Mouse (Mus musculus) kidney, adult 18-20 months (tissue): ENCODE measurements at regions not wholly inside any gene's neighbourhood (a gene's known extent, or its start where the extent isn't known, plus 50 kb on each side); places are given as distances from the start of the nearest gene placed in this dataset.

Source experiments
- DNase-seq: peaks from one replicate; pipeline ENCODE4 v3.0.0; 2021

DNA sequence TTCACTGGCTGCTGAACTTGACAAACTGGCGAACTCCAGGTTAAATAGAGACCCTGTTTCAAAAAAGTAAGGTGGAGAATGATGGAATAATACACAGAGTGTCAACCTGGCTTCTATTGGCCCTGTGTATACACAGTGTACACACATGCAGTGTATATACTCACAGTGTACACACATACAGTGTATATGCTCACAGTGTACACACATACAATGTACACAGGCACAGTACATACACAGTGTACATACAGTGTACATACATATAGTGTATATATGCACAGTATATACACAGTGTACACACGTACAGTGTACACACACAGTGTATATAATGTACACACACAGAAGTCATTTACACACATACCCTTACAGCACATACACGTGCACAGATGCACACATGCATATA is 52.4 kb upstream of the Aldh1b1 start:
- no peak for DNase-seq

- DNase-seq: no peak
Observed at GRCm38 (mm10) chr4:45745746-45746145, 53.1 kb upstream of the Aldh1b1 start.

DNA sequence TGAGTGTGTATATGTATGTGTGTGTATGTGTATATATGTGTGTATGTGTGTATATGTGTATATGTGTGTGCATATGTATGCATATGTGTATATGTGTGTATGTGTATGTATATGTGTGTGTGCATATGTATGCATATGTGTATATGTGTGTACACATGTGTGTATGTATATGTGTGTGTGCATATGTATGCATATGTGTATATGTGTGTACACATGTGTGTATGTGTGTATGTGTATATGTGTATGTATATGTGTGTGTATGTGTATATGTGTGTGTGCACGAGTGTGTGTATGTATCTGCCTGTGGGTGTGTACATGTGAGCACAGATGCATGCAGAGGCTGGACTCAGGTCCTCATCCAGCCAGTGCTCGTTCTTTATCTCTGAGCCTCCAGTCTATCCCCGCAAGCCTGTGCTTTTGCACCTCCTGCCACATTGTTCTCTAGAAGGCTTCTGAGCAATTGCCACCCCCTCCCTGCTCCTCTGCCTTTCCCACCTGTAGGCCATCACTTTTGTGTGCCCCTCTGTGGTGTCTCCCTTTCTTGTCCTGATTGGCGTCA is 53.9 kb upstream of the Aldh1b1 start:
- DNase-seq: no peak

GRCm38 (mm10) chr4:45740779-45741365 is 58.0 kb upstream of the Aldh1b1 start:
- no peak for DNase-seq

GRCm38 (mm10) chr4:45740319-45740718 is 58.5 kb upstream of the Aldh1b1 start:
- DNase-seq: no peak

- DNase-seq: no peak
Observed at GRCm38 (mm10) chr4:45739696-45740095, 59.1 kb upstream of the Aldh1b1 start.

DNA sequence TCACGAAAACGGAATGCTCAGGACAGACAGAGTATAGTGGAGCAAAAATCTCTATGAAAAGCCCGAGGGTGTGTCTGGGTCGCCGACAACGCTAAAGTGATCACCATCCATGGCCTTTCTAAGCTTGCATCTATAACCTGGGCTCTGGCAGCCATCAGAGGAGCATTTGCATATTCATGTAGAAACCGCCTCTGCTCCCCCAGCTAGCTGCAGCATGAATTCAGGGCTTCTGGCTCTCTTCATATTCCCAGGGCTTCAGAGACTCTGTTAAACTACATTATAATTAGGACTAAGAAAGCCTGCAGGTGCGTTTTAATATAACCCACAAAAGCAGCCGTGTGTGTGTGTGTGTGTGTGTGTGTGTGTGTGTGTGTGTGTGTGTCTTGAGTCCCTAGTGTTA is 59.7 kb upstream of the Aldh1b1 start:
- DNase-seq: no peak

DNA sequence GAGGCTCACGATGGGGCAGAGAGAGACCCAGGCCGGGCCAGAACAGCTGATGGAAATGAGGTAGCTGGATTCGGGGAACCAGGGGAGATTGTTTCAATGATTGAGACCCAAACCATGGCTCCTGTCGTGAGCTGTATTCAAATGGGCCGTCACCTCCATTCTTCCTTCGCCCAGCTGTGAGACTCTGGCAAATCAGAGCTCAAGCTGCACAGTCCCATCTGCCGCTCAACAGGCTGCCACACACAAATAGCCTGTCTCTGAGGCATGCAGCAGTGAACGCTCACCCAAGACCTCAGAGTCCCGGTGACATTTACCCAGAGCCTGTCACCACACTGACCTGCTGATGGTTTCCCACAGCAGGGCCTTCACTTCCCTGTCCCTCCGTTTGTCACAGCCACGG is 60.1 kb upstream of the Aldh1b1 start:
- no peak for DNase-seq

- DNase-seq: no peak
Observed at GRCm38 (mm10) chr4:45736215-45736815, 62.5 kb upstream of the Aldh1b1 start.

GRCm38 (mm10) chr4:45734011-45734410 is 64.8 kb upstream of the Aldh1b1 start:
- DNase-seq: no peak

- DNase-seq: no peak
Observed at GRCm38 (mm10) chr4:45730862-45731831, 67.7 kb upstream of the Aldh1b1 start.

DNA sequence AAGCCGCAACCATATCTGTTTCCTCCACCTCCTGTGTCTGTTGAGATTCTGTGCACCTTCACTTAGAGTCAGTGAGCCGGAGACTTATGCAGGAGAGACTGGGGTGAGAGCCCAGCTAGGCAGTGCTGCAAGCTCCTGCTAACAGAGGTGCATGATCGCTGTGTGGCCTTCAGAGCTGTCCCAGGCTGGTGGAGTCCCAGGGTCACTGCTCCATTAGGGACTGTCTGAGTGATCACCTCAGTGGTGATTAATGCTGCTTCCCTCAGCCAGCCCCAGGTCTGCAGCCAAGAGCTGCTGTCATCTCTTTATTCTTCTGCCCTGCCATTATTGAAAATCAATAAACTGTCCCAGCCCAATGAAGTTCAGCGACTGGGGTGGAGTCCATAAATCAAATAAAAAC is 69.0 kb upstream of the Aldh1b1 start:
- DNase-seq: no peak

GRCm38 (mm10) chr4:45728825-45729224 is 70.0 kb upstream of the Aldh1b1 start:
- DNase-seq: no peak

DNA sequence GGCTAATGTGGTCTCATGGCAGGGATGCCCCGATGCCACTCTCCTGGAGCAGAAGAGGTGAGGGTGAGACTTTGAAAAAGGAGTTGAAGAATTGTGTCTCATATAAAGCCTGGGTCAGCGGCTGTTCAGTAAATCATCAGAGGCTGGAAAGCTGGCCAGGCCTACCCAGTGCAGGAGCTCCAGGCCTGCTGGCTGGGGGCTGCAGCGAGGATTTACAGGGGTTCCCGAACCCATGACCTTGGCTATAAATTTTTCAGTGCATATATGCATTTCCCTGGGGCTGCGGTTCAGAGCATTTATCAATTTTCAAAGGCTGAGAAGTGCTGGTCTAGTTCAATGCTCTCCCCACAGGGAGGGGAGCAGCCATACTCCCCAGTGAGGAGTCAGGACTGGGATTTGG is 70.9 kb upstream of the Aldh1b1 start:
- DNase-seq: no peak

DNA sequence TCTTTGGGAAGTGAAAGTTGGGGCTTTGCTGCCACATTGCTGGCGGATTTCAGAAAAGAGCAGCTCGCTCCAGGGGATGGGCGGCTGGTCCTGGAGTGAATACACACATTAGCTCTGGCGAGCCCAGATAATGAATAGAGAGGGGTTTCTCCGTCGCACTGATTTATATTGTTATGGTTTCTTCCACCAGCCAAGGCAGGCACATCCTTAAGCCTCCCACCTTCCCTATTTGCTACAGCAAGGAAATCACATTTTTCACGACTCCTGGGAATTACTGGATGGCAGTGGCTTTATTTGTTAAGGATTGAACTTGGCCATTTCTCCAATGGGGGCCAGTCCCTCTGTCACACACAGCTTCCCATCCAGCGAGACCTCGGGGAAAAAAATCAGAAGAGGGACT is 71.3 kb upstream of the Aldh1b1 start:
- no peak for DNase-seq

DNA sequence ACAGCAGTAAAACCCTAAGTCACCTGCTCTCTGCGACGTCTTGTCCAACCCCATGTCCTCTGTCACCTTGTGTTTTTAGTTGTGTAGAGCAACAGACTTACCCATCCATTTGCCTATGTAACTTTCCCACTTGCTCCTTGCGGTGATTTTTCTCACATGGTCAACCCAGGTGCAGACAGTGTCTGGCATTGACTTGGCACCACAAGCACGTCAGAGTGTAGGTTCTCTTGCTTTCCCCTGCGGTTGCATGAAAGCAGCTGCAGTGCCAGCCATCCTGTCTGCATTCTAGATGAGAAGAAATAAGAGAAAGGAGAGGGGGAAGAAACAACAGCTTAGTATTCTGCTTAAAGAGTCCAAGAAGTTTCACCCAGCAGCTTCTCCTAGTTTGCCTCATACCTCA is 72.0 kb upstream of the Aldh1b1 start:
- no peak for DNase-seq

- DNase-seq: no peak
Observed at GRCm38 (mm10) chr4:45725055-45725910, 73.5 kb upstream of the Aldh1b1 start.

GRCm38 (mm10) chr4:45720352-45720751 is 78.5 kb upstream of the Aldh1b1 start:
- no peak for DNase-seq

DNA sequence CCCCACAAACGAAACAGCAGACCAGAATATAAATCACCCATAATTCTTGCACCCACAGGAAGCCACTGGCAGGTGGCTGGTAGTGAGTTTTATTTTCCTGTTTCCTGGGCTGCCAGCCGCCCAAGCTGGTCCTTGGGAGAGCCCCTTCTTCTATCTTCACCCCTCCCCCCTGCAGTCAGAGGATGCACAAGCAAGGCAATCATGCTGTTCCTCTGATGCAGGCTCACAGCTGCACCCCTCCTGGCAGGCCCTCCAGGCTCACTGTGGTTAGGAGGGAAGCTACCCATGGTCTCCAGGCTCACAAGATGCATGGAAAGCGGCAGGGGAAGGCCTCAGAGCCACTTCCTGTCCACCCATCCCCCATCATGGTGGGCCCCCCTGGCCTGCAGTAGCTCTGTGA is 79.3 kb upstream of the Aldh1b1 start:
- no peak for DNase-seq

- DNase-seq: no peak
Observed at GRCm38 (mm10) chr4:45715878-45716277, 82.9 kb upstream of the Aldh1b1 start.

DNA sequence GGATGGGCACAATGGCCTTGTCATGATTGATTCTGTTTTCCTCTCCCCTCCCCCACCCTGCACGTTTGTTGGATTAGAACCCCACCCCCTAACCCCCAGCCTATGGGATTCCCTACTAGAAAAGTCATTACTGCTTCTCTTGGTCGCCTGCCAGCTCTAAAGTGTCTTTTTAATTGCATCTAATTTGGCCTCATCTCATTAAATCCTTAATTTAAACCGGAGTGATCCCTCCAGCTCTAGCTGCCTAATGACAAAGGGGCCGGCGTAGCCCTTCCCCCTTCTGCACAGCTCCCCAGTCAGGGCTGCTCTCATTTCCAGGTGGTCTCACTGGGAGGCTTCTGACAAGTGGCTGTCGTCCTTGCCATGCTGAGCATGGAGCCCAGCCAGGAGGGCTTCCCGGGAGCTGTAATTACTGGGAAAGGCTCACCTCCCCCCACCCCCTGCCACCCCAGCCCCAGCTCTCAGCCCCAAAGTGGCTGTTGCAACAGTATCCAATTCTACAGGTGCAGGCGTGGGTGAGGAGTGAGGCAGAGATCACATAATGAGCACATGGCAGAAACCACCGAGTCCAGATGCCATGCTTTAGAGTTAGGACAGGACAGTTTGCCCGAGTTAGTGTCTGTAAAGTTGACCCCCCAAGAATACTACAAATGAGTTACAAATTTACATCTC is 84.8 kb upstream of the Aldh1b1 start:
- DNase-seq: no peak

GRCm38 (mm10) chr4:45713046-45713706 is 85.6 kb upstream of the Aldh1b1 start:
- DNase-seq: no peak
